Mouse (Mus musculus): ENCODE measurements at regions not wholly inside any gene's neighbourhood (a gene's known extent, or its start where the extent isn't known, plus 50 kb on each side); places are given as distances from the start of the nearest gene placed in this dataset.
A peak's percentile ranks its signal among the peaks of the same experiment; 100 is the strongest.

DNA sequence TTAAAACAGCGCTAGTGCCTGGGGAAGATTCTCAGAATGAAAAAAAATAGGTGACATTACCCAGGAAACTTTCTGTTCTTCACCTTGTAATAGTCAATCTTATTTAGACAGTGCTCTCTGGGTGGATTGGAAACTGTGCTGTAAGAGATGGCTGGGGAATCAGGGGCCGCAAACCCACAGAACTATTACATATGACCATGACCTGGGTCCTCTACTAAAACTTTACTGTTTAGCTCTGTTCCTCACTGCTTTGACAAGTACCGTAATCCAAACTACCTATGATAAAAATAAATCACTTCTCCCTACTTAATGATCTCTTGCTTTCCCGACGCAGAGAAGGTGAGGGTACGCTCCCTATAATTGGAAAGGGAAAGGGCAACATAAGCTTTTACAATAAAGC lies 157.6 kb upstream of the Adgrl2 start:
- H3K36me3 ChIP-seq (ENCODE audit: insufficient read depth, low read length): no peaks in the 10 kb centered on the region
- H3K4me1 ChIP-seq (replicated peaks; ENCODE audit: low read depth, low read length): peaks cover 4% of the 10 kb centered on the region; the same call in 1 of the 2 replicates
- no peak overlapping the region for H3K4me3 ChIP-seq (replicated peaks; ENCODE audit: low read length)
- TF ChIP-seq POU5F1 (IDR thresholded peaks at IDR 0.05; ENCODE audit: borderline replicate concordance, low read length) (no peak), CTCF (conservative IDR thresholded peaks at IDR 0.05; ENCODE audit: low read length) (no peak), NANOG (IDR thresholded peaks at IDR 0.05; ENCODE audit: borderline replicate concordance, low read length) (no peak)
- peaks cover 21% of the 10 kb centered on the region for H3K9me3 ChIP-seq (ENCODE audit: low read length)
- H3K27me3 ChIP-seq (ENCODE audit: insufficient read depth, low read length): no peaks in the 10 kb centered on the region; the same call in 1 of the 2 replicates

DNA sequence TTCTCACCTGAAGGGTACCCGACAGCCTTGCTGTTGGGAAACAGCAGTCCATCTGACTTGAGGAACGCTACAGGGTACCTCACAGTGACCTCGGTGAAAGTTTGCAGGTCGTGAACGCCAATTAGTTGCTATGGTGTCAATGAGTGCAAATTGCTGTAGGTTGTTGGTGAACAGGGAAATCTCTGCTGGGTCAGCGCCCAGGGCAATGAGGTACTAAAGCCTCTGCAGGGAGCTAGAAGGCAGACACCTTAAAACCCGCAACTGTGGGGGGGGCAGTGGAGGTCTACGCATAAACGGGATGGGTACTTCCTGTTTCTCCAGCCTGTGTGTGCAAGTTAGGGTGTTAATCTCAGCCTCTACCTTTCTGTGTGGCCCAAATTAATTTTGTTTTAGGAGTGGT lies 156.3 kb upstream of the Adgrl2 start:
- H3K36me3 ChIP-seq (ENCODE audit: insufficient read depth, low read length): no peaks in the 10 kb centered on the region
- TF ChIP-seq POU5F1 (IDR thresholded peaks at IDR 0.05; ENCODE audit: borderline replicate concordance, low read length): no peak
- TF ChIP-seq NANOG (IDR thresholded peaks at IDR 0.05; ENCODE audit: borderline replicate concordance, low read length): no peak
- no peak for TF ChIP-seq CTCF (conservative IDR thresholded peaks at IDR 0.05; ENCODE audit: low read length)
- H3K4me3 ChIP-seq (replicated peaks; ENCODE audit: low read length): no peak overlapping the region
- H3K4me1 ChIP-seq (replicated peaks; ENCODE audit: low read depth, low read length): peaks cover 4% of the 10 kb centered on the region; the same call in 1 of the 2 replicates
- H3K27me3 ChIP-seq (ENCODE audit: insufficient read depth, low read length): no peaks in the 10 kb centered on the region; the same call in 1 of the 2 replicates
- peaks cover 21% of the 10 kb centered on the region for H3K9me3 ChIP-seq (ENCODE audit: low read length)

DNA sequence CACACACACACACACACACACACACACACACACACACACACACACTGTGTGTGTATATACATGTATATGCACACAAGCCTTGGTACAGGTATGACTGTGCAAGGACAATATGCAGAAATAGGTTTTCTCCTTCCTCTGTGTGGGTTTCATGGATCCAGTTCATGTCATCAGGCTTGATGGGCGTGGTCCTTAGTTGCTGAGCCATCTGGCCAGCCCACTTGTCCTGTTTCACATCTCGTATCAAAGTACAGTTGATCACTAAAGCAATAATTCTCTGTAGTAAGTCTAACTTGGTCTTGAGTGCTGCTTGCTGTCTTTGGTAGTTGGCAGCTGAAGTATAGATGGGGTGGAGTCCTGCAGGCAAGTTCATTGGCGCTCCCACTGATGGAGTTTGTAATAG lies 150.1 kb upstream of the Adgrl2 start:
- Histone ChIP-seq H3K4me1 (replicated peaks; ENCODE audit: low read depth, low read length) (no peaks in the 10 kb centered on the region), H3K36me3 (ENCODE audit: insufficient read depth, low read length) (no peaks in the 10 kb centered on the region), H3K4me3 (replicated peaks; ENCODE audit: low read length) (no peak overlapping the region), H3K27me3 (ENCODE audit: insufficient read depth, low read length) (no peaks in the 10 kb centered on the region; the same call in 1 of the 2 replicates), H3K9me3 (ENCODE audit: low read length) (no peaks in the 10 kb centered on the region)
- TF ChIP-seq POU5F1 (IDR thresholded peaks at IDR 0.05; ENCODE audit: borderline replicate concordance, low read length): no peak
- no peak for TF ChIP-seq CTCF (conservative IDR thresholded peaks at IDR 0.05; ENCODE audit: low read length)
- no peak for TF ChIP-seq NANOG (IDR thresholded peaks at IDR 0.05; ENCODE audit: borderline replicate concordance, low read length)

DNA sequence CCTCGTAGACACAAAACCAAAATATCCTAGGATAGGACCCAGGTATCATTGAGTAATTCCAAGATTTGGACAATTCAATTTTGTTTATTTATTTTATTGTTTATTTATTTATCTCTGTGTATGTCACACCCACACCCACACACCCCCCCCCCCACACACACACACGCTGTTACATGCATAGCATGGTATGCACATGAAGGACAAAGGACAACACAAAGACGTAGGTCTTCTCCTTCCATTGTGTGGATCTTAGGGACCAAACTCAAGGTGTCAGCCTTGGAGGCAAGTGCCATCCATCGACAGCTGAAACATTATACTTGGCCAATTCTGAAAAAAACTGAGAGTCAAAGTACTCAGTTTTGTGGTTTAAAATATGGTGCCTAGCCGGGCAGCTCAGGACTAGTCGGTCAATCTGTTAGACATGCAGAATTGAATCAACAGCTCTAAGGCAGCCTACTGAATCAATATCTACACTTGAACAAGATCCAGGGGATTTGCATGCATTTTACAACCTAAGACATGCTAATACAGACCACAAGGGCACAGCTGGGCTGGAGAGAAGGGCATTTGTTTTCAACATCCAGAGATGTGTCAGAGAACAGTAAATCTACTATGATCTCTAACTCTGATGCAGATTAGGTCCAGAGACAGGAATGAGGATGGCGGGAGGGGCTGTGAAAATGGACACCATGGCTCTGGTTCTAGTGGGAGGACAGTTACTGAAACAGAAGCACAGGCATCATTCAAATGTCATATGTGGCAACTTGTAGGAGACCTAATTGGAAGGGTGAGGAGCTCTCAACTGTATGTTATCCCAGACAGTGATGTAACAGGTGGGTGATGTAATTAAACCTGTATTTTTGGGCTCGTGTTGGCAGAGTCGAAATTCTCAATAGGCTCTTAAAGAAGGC lies 143.9 kb upstream of the Adgrl2 start:
- no peaks in the 10 kb centered on the region; the same call in 1 of the 2 replicates for H3K27me3 ChIP-seq (ENCODE audit: insufficient read depth, low read length)

DNA sequence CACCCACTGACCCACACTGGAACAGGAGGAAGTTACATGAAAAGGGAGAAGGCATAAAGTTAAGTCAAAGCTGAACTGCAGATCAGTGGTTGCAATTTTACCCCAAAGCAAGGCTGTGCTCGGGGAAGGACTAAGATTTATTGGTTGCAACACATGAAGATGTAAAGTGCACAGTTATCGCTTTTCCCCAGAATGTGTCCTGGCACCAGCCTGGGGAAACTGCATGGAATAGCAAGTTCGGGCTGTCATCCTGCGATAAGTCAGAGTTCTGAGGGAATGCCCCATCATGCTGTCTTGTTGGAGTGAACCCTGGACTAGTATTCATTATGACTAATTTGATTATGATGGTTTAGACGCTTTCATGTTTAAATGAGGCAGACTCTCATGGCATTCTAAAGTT lies 128.5 kb upstream of the Adgrl2 start:
- Histone ChIP-seq H3K27me3 (ENCODE audit: insufficient read depth, low read length) (no peaks in the 10 kb centered on the region), H3K9me3 (ENCODE audit: low read length) (no peaks in the 10 kb centered on the region), H3K4me3 (replicated peaks; ENCODE audit: low read length) (no peak overlapping the region), H3K4me1 (replicated peaks; ENCODE audit: low read depth, low read length) (peaks cover 33% of the 10 kb centered on the region), H3K36me3 (ENCODE audit: insufficient read depth, low read length) (no peaks in the 10 kb centered on the region)
- TF ChIP-seq CTCF (conservative IDR thresholded peaks at IDR 0.05; ENCODE audit: low read length) (no peak), NANOG (IDR thresholded peaks at IDR 0.05; ENCODE audit: borderline replicate concordance, low read length) (no peak), POU5F1 (IDR thresholded peaks at IDR 0.05; ENCODE audit: borderline replicate concordance, low read length) (no peak)

More for the DNA sequence above, 143.9 kb upstream of the Adgrl2 start:
- TF ChIP-seq CTCF (conservative IDR thresholded peaks at IDR 0.05; ENCODE audit: low read length): no peak
- TF ChIP-seq POU5F1 (IDR thresholded peaks at IDR 0.05; ENCODE audit: borderline replicate concordance, low read length): no peak
- TF ChIP-seq NANOG (IDR thresholded peaks at IDR 0.05; ENCODE audit: borderline replicate concordance, low read length): no peak
- H3K9me3 ChIP-seq (ENCODE audit: low read length): no peaks in the 10 kb centered on the region
- H3K4me3 ChIP-seq (replicated peaks; ENCODE audit: low read length): no peak overlapping the region
- no peaks in the 10 kb centered on the region for H3K36me3 ChIP-seq (ENCODE audit: insufficient read depth, low read length)
- peaks cover 10% of the 10 kb centered on the region for H3K4me1 ChIP-seq (replicated peaks; ENCODE audit: low read depth, low read length)

DNA sequence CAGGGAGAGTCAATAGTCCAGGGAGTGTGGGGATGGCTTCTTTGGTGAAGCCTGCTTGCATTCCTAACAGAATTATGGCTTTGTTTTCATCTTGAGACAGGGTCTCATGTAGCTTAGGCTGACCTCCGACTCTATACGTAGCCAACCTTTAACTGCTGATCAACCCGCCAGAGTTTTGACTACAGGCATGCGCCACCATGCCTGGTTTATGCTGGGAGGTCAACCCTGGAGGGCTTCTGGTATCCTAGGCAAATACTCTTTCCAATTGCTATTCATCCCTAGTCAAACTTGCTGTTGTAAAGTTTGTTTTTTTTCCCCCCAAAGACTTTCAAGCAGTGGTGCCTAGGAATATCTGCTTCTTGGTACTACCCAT lies 127.3 kb upstream of the Adgrl2 start:
- H3K9me3 ChIP-seq (ENCODE audit: low read length): no peaks in the 10 kb centered on the region
- H3K4me3 ChIP-seq (replicated peaks; ENCODE audit: low read length): no peak overlapping the region
- H3K27me3 ChIP-seq (ENCODE audit: insufficient read depth, low read length): peaks cover 4% of the 10 kb centered on the region; the same call in 1 of the 2 replicates
- TF ChIP-seq POU5F1 (IDR thresholded peaks at IDR 0.05; ENCODE audit: borderline replicate concordance, low read length) (no peak), CTCF (conservative IDR thresholded peaks at IDR 0.05; ENCODE audit: low read length) (no peak), NANOG (IDR thresholded peaks at IDR 0.05; ENCODE audit: borderline replicate concordance, low read length) (no peak)
- H3K36me3 ChIP-seq (ENCODE audit: insufficient read depth, low read length): no peaks in the 10 kb centered on the region
- peaks cover 42% of the 10 kb centered on the region for H3K4me1 ChIP-seq (replicated peaks; ENCODE audit: low read depth, low read length)

DNA sequence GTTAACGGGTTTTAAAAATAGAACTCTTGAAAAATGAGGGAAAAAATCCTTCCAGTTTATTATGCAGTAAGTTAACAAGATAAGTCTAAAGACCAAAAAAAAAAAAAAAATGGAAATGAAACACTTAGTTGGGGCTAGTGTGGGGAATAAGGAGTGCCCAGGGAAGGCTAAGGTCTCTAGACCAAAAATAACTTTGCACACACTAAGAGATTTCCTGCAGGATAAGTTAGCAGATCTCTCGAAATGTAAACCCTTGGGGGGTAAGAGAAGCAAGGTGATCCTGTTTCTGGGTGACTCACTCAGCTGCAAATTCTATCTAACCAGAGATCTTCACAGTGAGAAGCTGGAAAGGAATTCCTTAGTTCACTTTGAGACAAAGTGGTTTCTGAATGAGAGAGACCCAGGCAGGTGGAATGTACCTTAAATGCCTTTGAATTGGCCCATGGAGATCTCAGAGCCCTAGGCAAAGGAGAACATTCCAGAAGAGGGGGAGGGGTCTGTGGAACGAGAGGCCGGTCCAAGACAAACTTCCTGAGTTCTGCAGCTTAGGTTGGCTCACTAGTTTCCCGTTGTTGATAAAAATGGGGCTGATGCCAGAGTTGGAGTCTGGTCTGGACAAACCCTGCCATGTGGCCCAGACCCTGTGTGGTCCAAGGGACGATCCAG lies 126.8 kb upstream of the Adgrl2 start:
- Histone ChIP-seq H3K9me3 (ENCODE audit: low read length) (no peaks in the 10 kb centered on the region), H3K4me1 (replicated peaks; ENCODE audit: low read depth, low read length) (peaks cover 47% of the 10 kb centered on the region), H3K4me3 (replicated peaks; ENCODE audit: low read length) (no peak overlapping the region), H3K27me3 (ENCODE audit: insufficient read depth, low read length) (peaks cover 8% of the 10 kb centered on the region; the same call in 1 of the 2 replicates), H3K36me3 (ENCODE audit: insufficient read depth, low read length) (no peaks in the 10 kb centered on the region)
- no peak for TF ChIP-seq POU5F1 (IDR thresholded peaks at IDR 0.05; ENCODE audit: borderline replicate concordance, low read length)
- TF ChIP-seq CTCF (conservative IDR thresholded peaks at IDR 0.05; ENCODE audit: low read length): no peak
- 0 out of 2 replicates have a peak, but pooled peaks have one; percentile 21 for TF ChIP-seq NANOG (IDR thresholded peaks at IDR 0.05; ENCODE audit: borderline replicate concordance, low read length)

DNA sequence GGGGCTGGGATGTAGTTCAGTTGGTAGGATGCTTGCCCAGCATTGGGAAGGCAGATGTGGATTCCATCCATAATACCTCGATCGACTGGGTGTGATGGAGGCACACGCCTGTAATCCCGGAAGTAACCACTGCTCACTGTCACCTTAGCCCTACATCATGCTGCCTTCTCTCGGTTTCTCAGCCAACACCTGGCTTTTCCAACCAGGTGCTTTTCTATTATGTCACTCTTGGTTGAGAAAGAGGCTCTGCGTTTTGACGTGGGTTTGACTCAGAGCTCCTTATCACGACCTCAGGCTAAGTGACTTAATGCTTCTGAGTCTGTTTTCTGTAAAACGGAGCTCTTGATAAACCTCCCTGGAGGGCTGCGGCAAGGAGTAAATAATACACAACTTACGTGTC lies 126.2 kb upstream of the Adgrl2 start:
- TF ChIP-seq NANOG (IDR thresholded peaks at IDR 0.05; ENCODE audit: borderline replicate concordance, low read length): no peak
- no peak for TF ChIP-seq CTCF (conservative IDR thresholded peaks at IDR 0.05; ENCODE audit: low read length)
- no peak for TF ChIP-seq POU5F1 (IDR thresholded peaks at IDR 0.05; ENCODE audit: borderline replicate concordance, low read length)
- Histone ChIP-seq H3K4me1 (replicated peaks; ENCODE audit: low read depth, low read length) (peaks cover 53% of the 10 kb centered on the region), H3K4me3 (replicated peaks; ENCODE audit: low read length) (no peak overlapping the region), H3K9me3 (ENCODE audit: low read length) (no peaks in the 10 kb centered on the region), H3K36me3 (ENCODE audit: insufficient read depth, low read length) (no peaks in the 10 kb centered on the region), H3K27me3 (ENCODE audit: insufficient read depth, low read length) (peaks cover 10% of the 10 kb centered on the region; the same call in 1 of the 2 replicates)
